Mouse (Mus musculus) E14TG2a.4 (cell line): ENCODE measurements around the gene Zfhx2.

Experiments
- CTCF ChIP-seq: conservative IDR thresholded peaks from 2 replicates; pipeline ENCODE4 v1.5.1; 2014; ENCODE audit warnings: low read length
- NANOG ChIP-seq: IDR thresholded peaks from 2 replicates; pipeline ENCODE4 v1.6.1; 2014; ENCODE audit warnings: borderline replicate concordance, low read length, mixed read lengths
- POU5F1 ChIP-seq: IDR thresholded peaks from 2 replicates; pipeline ENCODE4 v1.6.1; 2014; ENCODE audit warnings: low read length, borderline replicate concordance

DNA sequence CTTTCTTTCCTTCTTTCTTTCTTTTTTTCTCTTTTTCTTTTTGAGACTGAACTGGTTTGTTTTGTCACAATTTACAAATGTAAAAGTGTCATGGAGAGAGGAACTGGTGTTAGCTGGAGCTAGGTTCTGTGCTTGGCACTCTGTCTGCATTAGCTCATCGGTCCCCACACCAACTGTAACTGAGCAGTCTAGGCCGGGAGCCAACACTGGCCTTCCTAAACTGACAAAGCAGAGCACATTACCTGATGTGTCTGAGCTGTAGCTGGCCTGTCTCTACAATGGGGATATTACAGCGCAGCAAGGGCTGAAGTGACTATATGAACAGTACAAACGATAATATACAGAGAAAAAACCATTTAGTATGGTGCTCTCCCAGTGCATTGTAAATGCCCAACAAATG, 26.7 kb upstream of the Zfhx2 start:
- TF ChIP-seq CTCF: no peak
- TF ChIP-seq POU5F1: no peak
- TF ChIP-seq NANOG: no peak
